Comparison of ENCODE assay signal across 15 mouse cellular contexts in the genomic region with DNA sequence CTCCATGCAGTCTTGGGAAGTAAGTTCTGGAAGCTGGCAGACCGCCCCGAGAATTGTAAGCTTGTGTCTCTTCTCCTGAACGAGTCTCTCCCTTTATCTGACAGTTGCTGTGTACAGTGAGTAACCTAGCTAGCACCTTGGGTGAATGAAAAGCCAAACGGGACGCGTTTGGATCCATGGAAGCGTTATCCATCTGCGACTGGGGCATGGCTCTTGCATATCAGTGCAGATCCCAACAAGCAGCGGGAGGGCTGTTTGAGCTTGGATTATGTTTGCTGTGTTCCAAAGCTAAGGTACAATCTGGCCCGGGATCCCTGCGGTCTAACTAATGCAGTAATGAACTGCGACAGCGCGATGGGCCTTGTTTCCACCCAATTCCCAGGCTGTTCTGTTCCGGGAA. TPM values are rescaled to one million over a fixed set of nuclear protein-coding genes. Genes with fewer than 3 reads are reported as not detected.
DNase-seq lines count a peak whose midpoint lies in the region; ATAC-seq and TF ChIP-seq lines count a peak whose summit lies in the region.
"Had no signal": no experiment of that assay in that cellular context is flagged by ENCODE, and none has a peak within 500 bp of the region (broad histone marks: within the 10 kb centered on the region; RNA-seq: fewer than 3 reads in every experiment).

No protein-coding gene starts in this region.

- H3K27me3 ChIP-seq in hindbrain, embryonic 15.5 days: no peaks in the 10 kb centered on the region
- no peaks in the 10 kb centered on the region for H3K27me3 ChIP-seq in hindbrain, embryonic 12.5 days
- H3K27me3 ChIP-seq: midbrain, embryonic 12.5 days; stomach, embryonic 15.5 days had no signal

- H3K27ac ChIP-seq in hindbrain, embryonic 15.5 days (replicated peaks): peak overlapping the region; percentile 51
- no peak overlapping the region for H3K27ac ChIP-seq in hindbrain, embryonic 12.5 days
- 0 out of 2 replicates have a peak overlapping the region, but pooled peaks have one; percentile 20 for H3K27ac ChIP-seq in olfactory bulb, adult 2 months (ENCODE audit: insufficient read depth, low read depth, low read length)
- H3K27ac ChIP-seq: gastrocnemius, adult 2 months; heart, embryonic 10.5 days; midbrain, embryonic 12.5 days; stomach, embryonic 15.5 days had no signal

- whole genome bisulfite sequencing in hindbrain, embryonic 15.5 days: 55% methylated on average over 15 of the region's 15 CpGs
- 77% methylated on average over 15 of the region's 15 CpGs for WGBS in hindbrain, embryonic 12.5 days
- 48% methylated on average over 15 of the region's 15 CpGs for WGBS in olfactory bulb, adult 2 months

- no peak overlapping the region for H3K9ac ChIP-seq in hindbrain, embryonic 15.5 days
- H3K9ac ChIP-seq in hindbrain, embryonic 12.5 days: no peak overlapping the region
- H3K9ac ChIP-seq: midbrain, embryonic 12.5 days; stomach, embryonic 15.5 days had no signal

- TF ChIP-seq CTCF in olfactory bulb, adult 2 months (IDR thresholded peaks at IDR 0.05; ENCODE audit: insufficient read depth, low read depth, low read length): no peak

- no peak overlapping the region for H3K4me3 ChIP-seq in hindbrain, embryonic 15.5 days
- no peak overlapping the region for H3K4me3 ChIP-seq in hindbrain, embryonic 12.5 days
- no peak overlapping the region for H3K4me3 ChIP-seq in olfactory bulb, adult 2 months (ENCODE audit: insufficient read depth, low read depth, low read length)
- H3K4me3 ChIP-seq: gastrocnemius, adult 2 months; heart, embryonic 10.5 days; midbrain, embryonic 12.5 days; stomach, embryonic 15.5 days had no signal

- peak; percentile 87 to 90 for DNase-seq in cerebellum, postnatal 14 days
- DNase-seq in lung, adult 18-20 months: no peak
- DNase-seq: gastrocnemius, adult 2 months; heart, postnatal 4 days; kidney, adult 9 months had no signal

- H3K36me3 ChIP-seq in hindbrain, embryonic 15.5 days: no peaks in the 10 kb centered on the region
- H3K36me3 ChIP-seq in hindbrain, embryonic 12.5 days: no peaks in the 10 kb centered on the region
- H3K36me3 ChIP-seq: heart, embryonic 10.5 days; midbrain, embryonic 12.5 days; stomach, embryonic 15.5 days had no signal

- no peak for TF ChIP-seq POLR2A in olfactory bulb, adult 2 months (IDR thresholded peaks at IDR 0.05; ENCODE audit: insufficient read depth, low read depth, low read length)

- H3K9me3 ChIP-seq in hindbrain, embryonic 15.5 days: no peaks in the 10 kb centered on the region
- no peaks in the 10 kb centered on the region for H3K9me3 ChIP-seq in hindbrain, embryonic 12.5 days (replicated peaks)
- H3K9me3 ChIP-seq: heart, embryonic 10.5 days; midbrain, embryonic 12.5 days; stomach, embryonic 15.5 days had no signal

- H3K4me2 ChIP-seq in hindbrain, embryonic 15.5 days: peak overlapping the region; percentile 6; the same call in 1 of the 2 replicates
- H3K4me2 ChIP-seq in hindbrain, embryonic 12.5 days (replicated peaks): no peak overlapping the region
- H3K4me2 ChIP-seq: midbrain, embryonic 12.5 days; stomach, embryonic 15.5 days had no signal

- H3K4me1 ChIP-seq in hindbrain, embryonic 15.5 days (replicated peaks): peaks cover 19% of the 10 kb centered on the region
- H3K4me1 ChIP-seq in hindbrain, embryonic 12.5 days: 0 out of 2 replicates have a peak, but pooled peaks cover 4% of the 10 kb centered on the region
- H3K4me1 ChIP-seq in olfactory bulb, adult 2 months (ENCODE audit: control insufficient read depth, insufficient read depth, low read length): peaks cover 20% of the 10 kb centered on the region
- H3K4me1 ChIP-seq: stomach, embryonic 15.5 days had no signal

- peak; percentile 53 for ATAC-seq in hindbrain, embryonic 15.5 days (ENCODE audit: low FRiP score, low read depth)
- ATAC-seq in hindbrain, embryonic 12.5 days (ENCODE audit: low FRiP score): no peak
- 0 out of 2 replicates have a peak, but pooled peaks have one; percentile 36 for ATAC-seq in cerebellum, adult (ENCODE audit: insufficient number of reproducible peaks, low FRiP score, low TSS enrichment)
- no peak for ATAC-seq in CD4-positive, CD25-positive, alpha-beta regulatory T cell, adult 4 months
- ATAC-seq: activated CD4-positive, CD25-positive, alpha-beta regulatory T cell, adult 4 months; lung, postnatal 0 days had no signal

RNA-seq across cellular contexts. Expression of a gene that starts 44.6 kb away (rescaled TPM):
- polyA plus RNA-seq in hindbrain, embryonic 15.5 days (2015; fragmentation: Nextera tagmentation; extraction: Ambion mirVana): 10.4 and 12.0 TPM in 2 replicates
- polyA plus RNA-seq in hindbrain, embryonic 12.5 days (2016; fragmentation: Nextera tagmentation; extraction: Ambion mirVana): 29.3 and 30.6 TPM in 2 replicates
- not detected in 2 replicates for polyA plus RNA-seq in olfactory bulb, adult 2 months (2012; ENCODE audit: insufficient read depth, insufficient read length, low replicate concordance, missing spikeins)
- polyA plus RNA-seq in CD4-positive, CD25-positive, alpha-beta regulatory T cell, adult 4 months (2017; shearing (Covaris generic)): 10 to 100 TPM; 15.0 to 15.6 TPM

Comparison
In these comparisons a context has a peak if more than half of its experiments do, and no peak if none do; other contexts are left out.
1. ATAC-seq: peak in hindbrain, embryonic 15.5 days (single experiment) and cerebellum, adult (single experiment); none in hindbrain, embryonic 12.5 days (single experiment) and CD4-positive, CD25-positive, alpha-beta regulatory T cell, adult 4 months (single experiment).
2. DNase-seq: peak in cerebellum, postnatal 14 days (2 of 2); none in lung, adult 18-20 months (0 of 2).
3. RNA of a gene that starts 44.6 kb away (polyA plus RNA-seq): 29.3 to 30.6 TPM in hindbrain, embryonic 12.5 days, 15.0 to 15.6 TPM in CD4-positive, CD25-positive, alpha-beta regulatory T cell, adult 4 months and 10.4 to 12.0 TPM in hindbrain, embryonic 15.5 days; not detected in olfactory bulb, adult 2 months; every median in the first group is over 10 times any median in the second.